Mouse (Mus musculus): ENCODE data around the gene Patl2.

Patl2 gene

DNA sequence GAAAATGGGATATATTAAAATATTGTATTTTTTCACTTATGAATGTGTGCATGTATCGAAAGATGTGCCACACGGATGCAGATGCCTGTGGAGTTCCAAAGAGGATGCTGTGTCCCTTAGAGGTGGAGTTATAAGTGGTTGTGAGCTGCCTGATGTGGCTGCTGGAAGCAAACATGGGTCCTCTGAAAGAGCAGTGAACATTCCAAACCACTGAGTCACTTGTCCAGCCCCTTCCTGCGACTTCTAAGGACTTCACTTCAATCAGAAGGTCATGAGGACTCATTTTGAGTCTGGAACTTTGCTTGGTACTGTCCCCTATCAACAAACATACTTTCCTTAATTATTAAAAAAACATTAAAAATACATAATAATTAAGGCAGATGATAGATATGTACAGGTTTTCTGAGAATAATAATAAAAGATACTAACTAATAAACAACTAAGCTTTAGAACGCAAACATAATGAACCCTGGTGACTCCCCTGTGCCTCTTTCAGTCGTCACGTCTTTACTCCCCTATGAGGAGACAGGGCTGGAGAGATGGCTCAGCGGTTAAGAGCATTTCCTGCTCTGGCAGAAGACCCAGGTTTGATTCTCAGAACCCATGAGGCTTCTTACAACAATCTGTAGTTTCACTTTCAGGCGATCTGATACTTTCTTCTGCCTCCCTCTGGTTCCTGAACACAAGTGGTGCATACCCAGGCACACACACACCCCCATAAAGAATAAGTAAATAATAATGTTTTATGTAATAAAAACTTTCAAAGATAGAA, 5.8 kb downstream of the Patl2 start:
- in situ Hi-C loops (cut with MboI; ENCODE audit: low sequenced_read_pairs), result no loop called here

DNA sequence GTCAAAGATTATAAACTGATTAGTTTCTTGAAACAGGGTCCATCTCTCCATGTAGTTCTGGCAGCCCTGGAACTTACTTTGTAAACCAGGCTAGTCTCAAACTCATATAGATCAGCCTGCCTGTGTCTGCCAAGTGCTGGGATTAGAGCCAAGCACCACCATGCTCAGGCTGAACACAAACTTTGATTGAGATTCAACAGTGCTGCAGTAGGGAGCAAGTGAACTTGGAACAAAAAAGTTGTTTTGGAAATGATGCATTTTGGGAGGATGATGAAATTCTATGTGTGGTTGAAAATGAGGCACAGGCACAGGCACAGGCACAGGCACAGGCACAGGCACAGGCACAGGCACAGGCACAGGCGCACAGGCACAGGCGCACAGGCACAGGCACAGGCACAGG, 13.8 kb downstream of the Patl2 start:
- in situ Hi-C loops (cut with MboI; ENCODE audit: low sequenced_read_pairs), result no loop called here

DNA sequence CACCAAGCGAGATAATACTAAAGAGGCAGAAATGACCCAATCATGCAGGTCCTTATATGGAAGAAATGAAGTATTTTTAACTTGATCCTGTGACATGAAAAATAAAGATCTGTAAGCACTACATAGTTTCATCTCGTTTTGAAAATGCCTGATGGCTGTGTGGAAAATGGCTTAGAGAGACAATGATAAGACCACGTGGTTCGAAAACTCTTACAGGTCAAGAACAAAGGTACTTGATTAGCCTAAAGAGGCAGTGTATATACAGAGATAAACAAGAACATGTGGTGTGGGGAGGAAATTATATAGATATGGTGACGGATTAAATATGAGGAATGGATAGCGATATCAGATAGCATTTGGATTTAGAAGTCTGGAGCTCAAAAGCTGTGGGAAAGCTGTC, 14.7 kb downstream of the Patl2 start:
- in situ Hi-C loops (cut with MboI; ENCODE audit: low sequenced_read_pairs), result no loop called here

DNA sequence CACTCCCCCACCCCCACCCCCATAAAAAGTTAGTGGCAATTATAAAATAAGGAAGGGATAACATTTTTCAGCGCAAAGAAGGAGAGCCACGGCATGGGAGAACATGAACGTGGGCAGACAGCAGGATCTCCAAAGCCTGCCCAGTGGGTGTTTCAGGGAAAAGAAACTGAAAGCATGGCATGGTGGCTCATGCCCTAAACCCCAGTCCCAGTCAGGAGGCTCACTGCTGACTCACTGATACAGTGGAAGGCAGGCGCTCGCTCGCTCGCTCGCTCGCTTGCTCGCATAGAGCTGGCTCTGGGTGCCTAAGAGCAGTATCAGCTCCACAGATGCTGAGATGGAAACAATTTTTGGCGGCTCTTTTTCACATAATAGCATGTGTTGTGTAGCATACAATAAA, 21.7 kb downstream of the Patl2 start:
- in situ Hi-C loops (cut with MboI; ENCODE audit: low sequenced_read_pairs), result no loop called here

DNA sequence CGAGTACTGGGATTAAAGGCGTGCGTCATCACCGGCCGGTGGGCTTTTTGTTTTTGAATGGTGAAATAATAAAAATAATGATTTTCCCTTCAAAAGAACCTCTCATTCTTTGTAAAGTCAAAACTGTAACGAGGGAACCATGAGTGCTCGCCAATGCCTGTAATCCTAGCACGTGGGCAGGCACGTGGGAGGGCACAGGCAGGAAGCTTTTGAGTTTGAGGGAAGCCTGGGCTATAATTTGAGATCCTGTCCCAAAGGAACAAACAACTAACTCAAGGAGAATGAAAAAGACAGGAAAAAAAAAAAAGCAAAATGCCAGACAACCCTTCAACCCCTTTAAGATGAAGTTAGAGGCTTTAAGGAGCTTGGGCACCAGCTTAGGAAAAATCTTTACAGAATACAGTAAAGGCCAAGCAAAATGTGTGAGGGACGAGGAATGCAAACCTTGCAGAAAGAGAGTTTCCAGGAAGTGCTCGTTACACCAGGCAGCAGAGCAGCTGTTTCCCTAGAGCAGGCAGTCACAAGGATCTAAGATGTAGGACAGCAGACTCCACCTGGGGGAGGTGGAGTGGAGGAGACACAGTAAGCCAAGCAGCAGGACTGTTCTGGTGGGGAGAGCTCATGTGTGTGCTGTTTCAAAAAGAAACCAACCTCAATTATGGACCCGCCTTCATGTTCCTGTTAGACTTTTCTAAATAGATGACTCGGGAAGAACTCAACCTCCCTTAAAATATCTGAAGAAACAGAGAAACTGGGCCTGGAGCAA, 22.4 kb downstream of the Patl2 start:
- in situ Hi-C loops (cut with MboI; ENCODE audit: low sequenced_read_pairs), result no loop called here

DNA sequence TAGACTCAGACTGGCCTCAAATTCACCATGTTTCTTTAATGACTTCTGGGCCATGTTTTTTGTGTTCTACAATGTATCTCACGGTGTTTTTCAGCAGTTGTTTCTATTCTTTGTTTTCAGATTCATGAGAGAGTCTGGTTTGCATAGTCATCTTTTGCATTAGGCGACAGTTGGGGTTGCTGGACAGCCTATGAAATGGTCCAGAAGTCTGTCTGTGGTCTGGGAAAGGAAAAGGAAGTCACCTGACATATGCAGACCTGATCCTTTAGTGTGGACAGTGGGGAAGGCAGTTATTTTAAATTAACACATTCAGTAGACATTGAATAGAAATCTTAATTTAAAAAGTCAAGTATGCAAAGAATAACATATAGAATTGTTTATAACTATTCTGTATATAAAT, 23.5 kb downstream of the Patl2 start:
- in situ Hi-C loops (cut with MboI; ENCODE audit: low sequenced_read_pairs), result no loop called here

DNA sequence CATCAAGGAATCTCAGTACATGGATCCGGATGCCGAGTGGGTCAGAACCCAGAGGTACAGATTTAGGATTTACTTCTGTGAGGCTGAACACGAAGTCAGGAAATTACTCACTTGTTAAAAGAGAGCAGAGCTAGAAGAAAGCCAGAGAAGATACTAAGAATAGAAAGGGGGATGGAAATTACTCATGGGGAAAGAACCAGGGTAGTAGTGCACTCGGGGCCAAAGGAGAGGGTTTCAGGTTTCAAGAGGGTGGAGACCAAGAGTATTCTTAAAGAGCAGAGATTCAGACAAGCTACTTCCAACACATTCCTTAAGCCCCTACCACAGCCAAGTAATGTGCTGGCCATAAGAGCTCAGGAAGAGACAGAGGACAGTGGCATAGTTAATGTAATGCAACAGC, 24.4 kb downstream of the Patl2 start:
- in situ Hi-C loops (cut with MboI; ENCODE audit: low sequenced_read_pairs), result no loop called here

DNA sequence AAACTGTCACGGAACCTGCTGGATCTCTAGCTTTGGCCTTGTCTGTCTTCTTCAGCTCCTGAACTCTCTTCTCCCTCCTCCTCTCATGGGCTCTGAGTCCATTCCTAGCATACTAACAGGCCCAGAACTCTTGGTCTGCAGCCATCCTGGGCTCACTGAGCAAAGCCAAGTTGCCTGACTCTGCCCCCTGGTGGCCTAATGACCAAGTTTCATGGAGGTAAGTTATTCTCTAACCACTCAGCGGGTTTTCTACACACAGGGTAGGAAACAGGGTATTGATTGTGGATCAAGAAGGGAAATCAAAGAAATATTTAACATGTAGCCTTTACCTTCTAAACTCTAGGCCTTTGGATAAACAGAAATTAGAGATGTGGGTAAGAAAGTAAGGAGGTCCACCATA, 25.3 kb downstream of the Patl2 start, which contains the start of gene Trim69:
Gene Trim69, plus strand, starts transcription at position 21 of the 400 bp plus-strand sequence.
- in situ Hi-C loops (cut with MboI; ENCODE audit: low sequenced_read_pairs), result no loop called here

DNA sequence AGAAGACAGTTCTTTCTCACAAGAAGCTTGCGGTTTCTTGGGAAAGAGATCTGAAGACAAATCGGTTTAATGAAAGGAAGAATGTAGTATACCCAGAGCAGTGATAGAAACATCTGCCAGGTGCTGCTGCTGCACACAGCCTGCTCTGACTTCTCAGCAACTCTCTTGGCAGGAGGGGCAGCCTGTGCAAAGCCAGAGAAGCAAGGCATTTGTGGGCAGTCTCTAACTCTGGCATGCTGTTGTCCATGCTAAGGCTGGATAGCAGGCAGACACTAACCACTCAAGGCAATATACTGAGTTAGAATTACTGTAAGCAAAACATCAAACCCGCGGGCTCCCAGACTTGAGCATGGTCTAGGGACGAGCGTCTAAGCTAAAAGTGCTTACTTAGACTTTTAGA, 26.3 kb downstream of the Patl2 start:
- in situ Hi-C loops (cut with MboI; ENCODE audit: low sequenced_read_pairs), result no loop called here

DNA sequence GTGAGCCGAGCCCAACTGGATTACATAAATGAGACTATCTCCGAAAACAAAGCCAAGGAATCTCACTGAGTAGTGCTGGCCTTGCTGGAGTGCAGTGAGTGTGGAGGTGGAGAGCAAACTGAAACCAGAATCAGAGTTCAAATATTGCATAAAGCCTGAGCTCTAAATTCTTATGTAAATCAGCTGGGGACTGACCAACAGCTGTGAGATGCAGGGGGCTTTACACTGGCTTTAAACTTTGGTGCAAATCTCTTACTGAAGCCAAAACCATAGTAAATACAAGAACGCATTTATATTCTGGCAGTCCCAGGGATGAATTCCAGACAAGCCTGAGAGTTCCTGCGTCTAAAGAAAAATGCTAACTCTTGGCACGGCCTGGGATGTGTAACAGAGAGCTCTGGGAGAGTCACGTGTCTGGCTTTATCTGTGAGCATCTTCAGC, 27.6 kb downstream of the Patl2 start:
- in situ Hi-C loops (cut with MboI; ENCODE audit: low sequenced_read_pairs), result no loop called here

DNA sequence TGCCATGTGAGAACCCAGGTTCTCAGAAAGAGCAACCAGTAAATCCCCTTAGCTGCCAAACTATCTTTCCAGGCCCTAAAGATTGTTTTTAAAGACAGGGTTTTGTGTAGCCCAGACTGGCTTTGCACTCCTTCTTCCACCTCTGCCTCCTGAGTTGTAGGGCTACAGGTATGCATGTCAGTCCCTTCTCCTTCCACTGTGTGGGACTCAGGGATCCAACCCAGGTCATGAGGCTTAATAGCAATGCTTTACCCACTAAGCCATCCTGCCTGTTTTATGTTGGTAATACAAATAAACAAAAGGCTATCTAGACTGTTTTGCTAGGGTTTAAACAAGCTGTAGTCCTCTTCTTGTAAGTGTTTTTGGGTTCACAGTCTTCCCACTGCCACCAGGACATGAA, 28.4 kb downstream of the Patl2 start:
- in situ Hi-C loops (cut with MboI; ENCODE audit: low sequenced_read_pairs), result no loop called here

DNA sequence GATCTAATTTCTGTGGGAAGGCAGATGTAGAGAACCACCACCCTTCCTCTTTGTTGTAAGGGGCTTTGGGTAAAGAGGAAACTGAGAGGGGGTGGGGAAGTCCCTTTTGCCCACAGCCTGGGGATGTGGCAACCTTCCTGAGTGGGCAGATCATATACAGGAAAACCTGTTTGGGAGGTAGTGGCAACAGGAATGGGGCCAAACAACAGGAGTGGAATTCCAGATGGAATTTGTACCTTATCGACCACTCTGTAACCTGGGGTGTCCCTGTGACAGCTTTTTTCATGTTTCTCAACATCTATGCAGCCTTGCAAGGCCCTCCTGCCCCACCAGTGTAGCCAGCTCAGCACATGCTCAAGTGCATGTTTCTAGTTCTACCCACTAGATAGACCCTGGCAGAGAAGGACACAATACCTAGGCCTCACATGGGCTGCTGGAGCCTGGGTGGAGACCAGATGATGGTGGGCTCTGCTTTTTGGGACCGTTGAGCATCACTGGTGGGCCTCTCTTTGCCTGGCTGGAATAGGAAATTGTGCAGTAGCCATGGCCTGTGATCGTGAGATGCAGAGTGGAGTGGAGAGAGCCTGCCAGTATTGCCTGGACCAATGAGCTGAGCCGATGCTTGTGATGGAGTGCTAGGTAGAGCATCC, 29.8 kb downstream of the Patl2 start:
- in situ Hi-C loops (cut with MboI; ENCODE audit: low sequenced_read_pairs), result no loop called here

DNA sequence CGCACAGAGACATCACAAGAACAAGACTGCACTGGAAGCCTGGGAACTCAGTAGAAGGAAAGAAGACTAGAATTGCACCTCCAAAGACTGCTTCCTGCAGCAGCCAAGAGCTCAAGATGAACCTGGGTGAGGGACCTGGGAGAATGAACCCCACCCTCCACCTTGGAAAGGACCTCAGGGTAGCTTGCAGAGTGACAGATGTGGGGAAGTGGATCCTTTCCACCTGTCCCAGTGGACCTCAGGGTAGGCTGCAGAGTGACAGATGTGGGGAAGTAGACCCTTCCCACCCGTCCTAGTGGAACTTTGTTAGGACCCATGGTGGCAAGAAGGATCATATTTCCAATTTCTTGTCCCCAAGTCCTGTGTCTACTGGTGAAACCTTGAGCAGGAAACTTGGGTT, 30.7 kb downstream of the Patl2 start:
- in situ Hi-C loops (cut with MboI; ENCODE audit: low sequenced_read_pairs), result no loop called here

DNA sequence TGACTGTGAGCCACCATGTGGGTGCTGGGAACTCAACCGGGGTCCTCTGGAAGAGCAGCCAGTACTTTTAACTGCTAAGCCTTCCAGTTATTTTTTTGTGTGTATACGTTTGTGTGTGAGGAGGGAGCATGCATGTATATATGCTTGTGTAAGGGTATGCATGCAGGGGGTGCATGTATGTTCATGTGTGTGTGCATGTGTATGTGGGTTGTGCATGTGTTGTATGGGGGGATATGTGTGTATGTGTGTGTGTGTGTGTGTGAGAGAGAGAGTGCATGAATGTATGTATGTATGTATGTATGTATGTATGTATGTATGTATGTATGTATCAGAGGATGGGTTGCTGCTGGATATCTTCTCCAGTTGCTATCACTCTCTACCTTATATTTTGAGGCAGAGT, 31.5 kb downstream of the Patl2 start:
- in situ Hi-C loops (cut with MboI; ENCODE audit: low sequenced_read_pairs), result no loop called here

DNA sequence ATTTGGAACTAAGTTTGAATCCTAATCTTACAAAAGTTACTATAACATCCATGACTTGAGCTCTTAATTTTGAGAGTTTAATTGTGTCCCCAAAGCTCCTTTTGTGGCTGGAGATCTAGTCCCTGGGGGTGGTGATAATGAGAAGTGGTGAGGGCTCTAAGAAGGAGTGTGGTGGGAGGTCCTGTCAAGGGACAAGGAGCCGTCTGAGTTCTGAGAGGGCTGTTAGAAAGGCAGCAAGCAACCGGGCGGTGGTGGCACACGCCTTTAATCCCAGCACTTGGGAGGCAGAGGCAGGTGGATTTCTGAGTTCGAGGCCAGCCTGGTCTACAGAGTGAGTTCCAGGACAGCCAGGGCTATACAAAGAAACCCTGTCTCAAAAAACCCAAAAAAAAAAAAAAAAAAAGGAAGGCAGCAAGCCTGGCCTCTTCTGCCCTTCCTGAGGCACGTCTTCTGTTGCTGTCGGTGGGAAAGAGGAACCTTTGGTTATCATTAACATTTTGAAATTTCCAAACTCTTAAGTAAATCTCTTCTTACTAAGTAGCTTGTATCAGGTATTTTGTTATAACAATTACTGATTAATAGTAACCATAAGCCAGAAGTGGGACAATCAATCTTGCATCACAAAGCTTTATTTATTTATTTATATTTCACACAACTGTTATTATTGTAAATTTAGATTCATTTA, 32.2 kb downstream of the Patl2 start:
- in situ Hi-C loops (cut with MboI; ENCODE audit: low sequenced_read_pairs), result no loop called here

DNA sequence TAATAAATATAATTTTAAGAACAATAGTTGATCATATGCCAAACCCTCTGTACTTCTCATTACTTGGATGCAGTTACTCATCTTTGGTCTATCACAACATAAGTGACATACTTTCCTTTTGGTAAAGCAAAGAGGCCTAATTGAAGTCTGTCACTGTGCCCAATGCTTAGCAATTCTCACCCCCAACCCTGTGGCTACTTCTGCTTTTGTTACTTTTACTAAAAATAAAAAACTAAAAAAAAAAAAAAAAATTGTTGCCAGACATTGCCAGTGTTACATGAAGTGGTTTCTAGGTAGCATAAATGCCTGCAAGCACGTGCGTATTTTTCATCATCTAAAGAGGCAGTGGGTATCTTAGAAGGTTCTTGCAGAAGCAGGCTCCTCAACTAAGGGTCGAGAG, 33.1 kb downstream of the Patl2 start:
- in situ Hi-C loops (cut with MboI; ENCODE audit: low sequenced_read_pairs), result no loop called here

DNA sequence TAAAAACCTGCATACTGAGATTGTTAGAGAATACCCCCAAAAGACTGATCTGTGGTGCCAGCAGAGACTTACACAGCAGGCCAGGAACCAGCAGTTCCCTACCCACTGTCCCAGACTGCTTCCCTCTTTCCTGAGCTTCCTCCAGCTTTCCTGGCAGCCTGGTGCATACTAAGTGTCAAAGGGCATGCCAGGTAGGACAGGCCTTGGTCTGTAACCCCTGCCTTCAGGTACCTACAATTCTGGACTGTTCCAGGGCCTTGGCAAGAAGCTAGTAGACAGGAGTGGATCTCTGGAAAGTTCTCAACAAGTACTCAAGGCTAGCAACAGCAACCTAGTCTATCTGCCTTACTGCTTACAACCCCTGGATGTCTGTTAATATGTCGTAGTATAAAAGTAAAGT, 34.8 kb downstream of the Patl2 start:
- in situ Hi-C loops (cut with MboI; ENCODE audit: low sequenced_read_pairs), result no loop called here

DNA sequence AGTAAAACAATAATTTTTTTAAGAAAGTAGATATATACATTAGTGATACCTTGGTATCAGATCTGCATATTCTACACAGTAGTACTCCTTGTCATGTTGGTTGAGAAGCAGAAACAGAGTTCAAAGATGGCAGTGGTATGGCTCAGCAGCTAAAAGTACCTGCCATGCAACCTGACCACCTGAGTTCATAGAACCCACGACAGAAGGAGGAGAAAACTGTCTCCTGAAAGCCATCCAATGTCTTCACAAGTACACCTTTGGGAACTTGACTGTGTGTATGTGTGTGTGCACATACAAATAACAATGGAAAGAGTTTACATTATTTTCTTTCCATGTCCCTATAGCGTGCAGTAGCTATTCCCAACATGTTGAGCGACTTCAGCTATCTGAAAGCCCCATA, 36.3 kb downstream of the Patl2 start:
- in situ Hi-C loops (cut with MboI; ENCODE audit: low sequenced_read_pairs), result no loop called here

DNA sequence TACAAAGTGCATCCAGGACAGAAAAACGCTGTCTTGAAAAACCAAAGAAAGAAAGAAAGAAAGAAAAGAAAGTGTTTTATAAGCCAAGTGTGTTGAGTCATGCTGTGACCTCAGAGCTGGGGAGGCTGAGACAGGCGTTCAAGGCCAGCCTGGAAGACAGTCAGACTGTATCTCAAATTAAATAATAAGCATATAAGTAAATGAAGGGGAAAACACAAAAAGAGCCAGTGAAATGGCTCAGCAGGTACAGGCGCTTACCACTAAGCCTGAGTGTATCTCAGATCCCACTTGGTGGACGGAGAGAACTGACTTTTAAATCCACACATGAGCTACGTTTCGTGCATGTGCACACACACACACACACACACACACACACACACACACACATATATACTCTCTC, 36.7 kb downstream of the Patl2 start:
- in situ Hi-C loops (cut with MboI; ENCODE audit: low sequenced_read_pairs), result no loop called here

DNA sequence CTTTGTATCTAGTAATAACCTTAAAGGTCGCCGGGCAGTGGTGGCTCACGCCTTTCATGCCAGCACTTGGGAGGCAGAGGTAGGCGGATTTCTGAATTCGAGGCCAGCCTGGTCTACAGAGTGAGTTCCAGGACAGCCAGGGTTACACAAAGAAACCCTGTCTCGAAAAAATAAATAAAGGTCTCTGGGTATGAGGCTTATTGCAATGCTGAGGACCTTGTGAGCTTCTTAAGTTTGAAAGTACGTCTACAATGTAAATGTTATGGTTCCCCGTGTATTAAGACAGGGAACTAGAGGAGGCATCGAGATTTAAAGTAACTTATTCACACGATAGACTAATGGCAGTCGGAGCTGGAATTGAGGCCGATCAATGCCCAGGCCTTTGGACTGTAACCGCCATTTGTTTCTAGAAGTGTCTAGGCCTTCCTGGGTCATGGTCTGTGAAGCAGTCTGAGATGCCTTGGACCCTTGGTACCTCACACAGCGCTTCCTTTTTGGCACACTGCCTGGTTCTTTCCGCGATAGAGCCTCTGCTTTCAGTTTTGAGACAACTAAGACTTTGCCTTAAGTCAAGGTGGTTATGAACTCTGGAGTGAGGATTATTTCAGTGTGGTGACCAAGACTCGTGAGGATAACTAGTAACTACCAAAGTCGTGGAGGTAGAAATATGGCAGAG, 37.6 kb downstream of the Patl2 start:
- in situ Hi-C loops (cut with MboI; ENCODE audit: low sequenced_read_pairs), result no loop called here

All from CH12F3 (cell line).